Mouse (Mus musculus): ENCODE data around the gene Gm44596. TPM values are rescaled to one million over a fixed set of nuclear protein-coding genes. Genes with fewer than 3 reads are reported as not detected.

Gene Gm44596
- polyA plus RNA-seq, 1 experiment = not detected

DNA sequence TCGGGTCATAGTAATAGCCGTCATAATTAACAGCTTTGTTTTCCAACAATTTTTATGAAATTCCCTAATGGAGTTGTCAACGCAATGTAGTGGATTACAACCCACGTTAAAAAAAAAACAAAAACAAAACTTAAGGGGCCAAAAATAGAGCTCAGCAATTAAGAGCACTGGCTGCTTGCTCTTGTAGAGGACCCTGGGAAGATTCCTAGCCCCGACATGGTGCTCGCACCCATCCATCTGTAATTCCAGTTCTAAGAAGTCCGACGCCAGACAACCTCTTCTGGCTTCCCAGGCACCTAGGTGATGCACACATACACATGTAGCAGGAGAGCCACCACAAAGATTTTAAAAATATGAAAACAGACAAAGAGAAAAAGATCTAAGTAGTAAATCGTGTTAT, 49.7 kb downstream of the Gm44596 start:
- no peaks in the 10 kb centered on the region for H3K27me3 ChIP-seq (replicated peaks)
- peak overlapping the region; percentile 98 for H3K4me3 ChIP-seq (replicated peaks)
- H3K9me3 ChIP-seq = no peaks in the 10 kb centered on the region
- peaks cover 31% of the 10 kb centered on the region for H3K4me1 ChIP-seq
- no peak for TF ChIP-seq FLI1 (IDR thresholded peaks at IDR 0.05; ENCODE audit: low read length)
- no peak for TF ChIP-seq GATA1 (IDR thresholded peaks at IDR 0.05; ENCODE audit: borderline replicate concordance, low read length)
- peaks cover 30% of the 10 kb centered on the region for H3K36me3 ChIP-seq (replicated peaks; ENCODE audit: low read length)

DNA sequence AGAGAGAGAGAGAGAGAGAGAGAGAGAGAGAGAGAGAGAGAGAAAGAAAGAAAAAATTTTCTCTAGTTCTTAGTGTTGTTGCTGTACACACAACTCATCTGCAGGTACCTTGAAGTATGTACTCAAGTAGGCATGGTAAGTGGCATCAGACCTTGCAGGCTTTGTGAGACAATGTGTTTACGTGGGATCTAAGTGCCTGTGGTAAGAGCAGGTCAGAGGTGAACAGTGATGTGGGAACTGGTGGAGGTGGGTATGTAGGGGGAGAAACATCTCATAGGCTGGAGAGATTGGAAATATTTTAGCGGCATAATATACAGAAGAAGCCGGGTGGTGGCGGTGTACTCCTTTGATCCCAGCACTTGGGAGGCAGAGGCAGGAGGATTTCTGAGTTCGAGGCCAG, 52.3 kb downstream of the Gm44596 start:
- Histone ChIP-seq H3K4me3 (replicated peaks) (no peak overlapping the region), H3K9me3 (no peaks in the 10 kb centered on the region), H3K4me1 (peaks cover 12% of the 10 kb centered on the region), H3K36me3 (replicated peaks; ENCODE audit: low read length) (peaks cover 54% of the 10 kb centered on the region), H3K27me3 (replicated peaks) (no peaks in the 10 kb centered on the region)
- TF ChIP-seq GATA1 (IDR thresholded peaks at IDR 0.05; ENCODE audit: borderline replicate concordance, low read length) = no peak
- no peak for TF ChIP-seq FLI1 (IDR thresholded peaks at IDR 0.05; ENCODE audit: low read length)

GRCm38 (mm10) chr6:128429300-128429699, 54.0 kb downstream of the Gm44596 start:
- H3K27me3 ChIP-seq (replicated peaks) = no peaks in the 10 kb centered on the region
- H3K4me1 ChIP-seq = peaks cover 7% of the 10 kb centered on the region
- H3K4me3 ChIP-seq (replicated peaks) = no peak overlapping the region
- no peak for TF ChIP-seq FLI1 (IDR thresholded peaks at IDR 0.05; ENCODE audit: low read length)
- peaks cover 71% of the 10 kb centered on the region for H3K36me3 ChIP-seq (replicated peaks; ENCODE audit: low read length)
- no peaks in the 10 kb centered on the region for H3K9me3 ChIP-seq

GRCm38 (mm10) chr6:128429826-128430225, 54.5 kb downstream of the Gm44596 start:
- TF ChIP-seq FLI1 (IDR thresholded peaks at IDR 0.05; ENCODE audit: low read length) = no peak
- TF ChIP-seq GATA1 (IDR thresholded peaks at IDR 0.05; ENCODE audit: borderline replicate concordance, low read length) = no peak
- Histone ChIP-seq H3K36me3 (replicated peaks; ENCODE audit: low read length) (peaks cover 77% of the 10 kb centered on the region), H3K4me1 (peaks cover 6% of the 10 kb centered on the region), H3K27me3 (replicated peaks) (no peaks in the 10 kb centered on the region), H3K9me3 (no peaks in the 10 kb centered on the region), H3K4me3 (replicated peaks) (no peak overlapping the region)

DNA sequence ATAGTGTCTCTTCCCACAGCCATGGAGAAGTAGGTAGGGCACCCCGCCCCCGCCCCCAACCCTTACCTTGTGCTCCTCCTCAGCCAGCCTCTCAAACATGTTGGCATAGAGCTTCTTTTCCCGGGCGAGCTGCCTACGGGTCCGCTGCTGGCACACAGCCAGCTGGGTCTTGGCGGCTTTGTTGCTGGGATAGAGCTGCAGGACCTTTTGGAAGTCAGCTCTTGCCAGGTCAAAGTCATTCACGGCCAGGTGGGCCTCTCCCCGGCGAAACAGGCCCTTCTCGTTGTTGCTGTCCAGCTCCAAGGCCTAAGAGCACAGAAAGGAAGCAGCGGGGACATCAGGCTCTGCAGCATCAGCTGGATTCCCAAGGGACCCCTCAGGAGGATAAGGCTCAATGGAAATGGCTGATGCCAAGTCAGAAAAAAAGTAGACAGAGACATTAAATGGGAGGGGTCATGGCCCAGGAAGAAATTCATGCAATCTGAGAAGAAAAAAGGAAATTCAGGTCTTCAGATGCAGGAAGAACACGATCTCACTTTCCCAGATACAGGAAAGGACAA, 57.1 kb downstream of the Gm44596 start:
- H3K27me3 ChIP-seq (replicated peaks) = no peaks in the 10 kb centered on the region
- H3K4me1 ChIP-seq = peaks cover 27% of the 10 kb centered on the region
- H3K36me3 ChIP-seq (replicated peaks; ENCODE audit: low read length) = peaks cover 91% of the 10 kb centered on the region
- no peak overlapping the region for H3K4me3 ChIP-seq (replicated peaks)
- TF ChIP-seq FLI1 (IDR thresholded peaks at IDR 0.05; ENCODE audit: low read length) (no peak), GATA1 (IDR thresholded peaks at IDR 0.05; ENCODE audit: borderline replicate concordance, low read length) (no peak)
- H3K9me3 ChIP-seq = no peaks in the 10 kb centered on the region

DNA sequence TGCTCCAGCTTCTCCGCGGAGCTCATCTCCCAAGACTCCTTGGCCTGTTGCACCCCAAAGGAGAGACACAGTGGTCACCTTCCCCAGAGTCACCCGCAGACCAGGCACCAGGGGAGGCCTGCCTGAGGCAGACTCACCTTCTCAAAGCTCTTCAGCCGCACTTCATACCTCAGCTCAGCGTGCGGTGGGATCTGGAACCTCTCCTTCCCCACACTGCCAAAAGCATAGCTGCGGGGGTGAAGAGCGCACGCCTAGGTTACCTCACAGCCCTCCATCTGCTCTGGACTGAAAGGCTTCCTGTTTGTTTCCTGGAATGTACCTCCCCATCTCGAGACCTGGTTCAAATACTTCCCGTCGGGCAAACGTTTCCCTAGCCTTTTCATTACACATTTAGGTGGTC, 58.3 kb downstream of the Gm44596 start:
- no peaks in the 10 kb centered on the region for H3K9me3 ChIP-seq
- H3K4me3 ChIP-seq (replicated peaks) = no peak overlapping the region
- H3K27me3 ChIP-seq (replicated peaks) = no peaks in the 10 kb centered on the region
- peaks cover 80% of the 10 kb centered on the region for H3K36me3 ChIP-seq (replicated peaks; ENCODE audit: low read length)
- peaks cover 29% of the 10 kb centered on the region for H3K4me1 ChIP-seq
- TF ChIP-seq FLI1 (IDR thresholded peaks at IDR 0.05; ENCODE audit: low read length) (no peak), GATA1 (IDR thresholded peaks at IDR 0.05; ENCODE audit: borderline replicate concordance, low read length) (no peak)

GRCm38 (mm10) chr6:128435474-128435873, 60.2 kb downstream of the Gm44596 start:
- H3K36me3 ChIP-seq (replicated peaks; ENCODE audit: low read length) = peaks cover 62% of the 10 kb centered on the region
- H3K4me1 ChIP-seq = peaks cover 41% of the 10 kb centered on the region
- TF ChIP-seq GATA1 (IDR thresholded peaks at IDR 0.05; ENCODE audit: borderline replicate concordance, low read length) (no peak), FLI1 (IDR thresholded peaks at IDR 0.05; ENCODE audit: low read length) (no peak)

DNA sequence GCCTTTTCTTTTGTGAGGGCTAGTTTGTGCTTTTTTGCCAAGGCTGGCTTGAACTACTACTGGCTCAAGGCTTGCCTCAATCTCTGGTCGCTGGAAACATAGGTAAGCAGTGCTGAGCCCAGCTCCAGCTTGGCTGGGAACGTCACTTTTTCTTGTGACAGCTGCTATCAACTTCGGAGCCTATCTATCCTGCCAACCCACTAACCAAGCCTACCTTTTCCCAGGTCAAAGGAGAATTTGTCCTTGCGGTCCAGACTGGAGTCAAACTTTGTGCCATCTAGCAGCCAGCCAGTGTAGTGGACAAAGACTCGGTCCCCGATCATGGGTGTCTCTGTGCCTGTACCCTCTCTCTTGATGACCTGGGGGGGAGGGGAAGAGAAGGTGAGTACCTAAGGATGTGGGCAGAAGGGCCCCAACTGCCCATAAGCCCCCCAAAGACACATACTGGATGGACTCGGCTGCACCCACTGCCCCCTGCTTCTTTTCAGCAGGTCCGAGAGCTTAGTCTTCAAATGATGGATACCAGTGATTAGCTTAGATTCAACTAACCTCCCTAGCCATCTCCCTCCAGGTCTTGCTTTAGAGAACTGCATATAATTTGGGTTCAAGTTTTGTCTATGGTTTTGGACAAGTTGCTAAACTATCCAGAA, 61.2 kb downstream of the Gm44596 start:
- TF ChIP-seq GATA1 (IDR thresholded peaks at IDR 0.05; ENCODE audit: borderline replicate concordance, low read length) (no peak), FLI1 (IDR thresholded peaks at IDR 0.05; ENCODE audit: low read length) (no peak)
- Histone ChIP-seq H3K27me3 (replicated peaks) (no peaks in the 10 kb centered on the region), H3K36me3 (replicated peaks; ENCODE audit: low read length) (peaks cover 53% of the 10 kb centered on the region), H3K4me1 (peaks cover 43% of the 10 kb centered on the region), H3K4me3 (replicated peaks) (peak overlapping the region; percentile 7), H3K9me3 (no peaks in the 10 kb centered on the region)

More at GRCm38 (mm10) chr6:128435474-128435873, 60.2 kb downstream of the Gm44596 start:
- H3K27me3 ChIP-seq (replicated peaks) = no peaks in the 10 kb centered on the region
- no peaks in the 10 kb centered on the region for H3K9me3 ChIP-seq
- no peak overlapping the region for H3K4me3 ChIP-seq (replicated peaks)

- H3K27me3 ChIP-seq (replicated peaks) = no peaks in the 10 kb centered on the region
- H3K4me3 ChIP-seq (replicated peaks) = peak overlapping the region; percentile 98
- peaks cover 43% of the 10 kb centered on the region for H3K4me1 ChIP-seq
- H3K36me3 ChIP-seq (replicated peaks; ENCODE audit: low read length) = peaks cover 45% of the 10 kb centered on the region
- no peaks in the 10 kb centered on the region for H3K9me3 ChIP-seq
- TF ChIP-seq GATA1 (IDR thresholded peaks at IDR 0.05; ENCODE audit: borderline replicate concordance, low read length) (no peak), FLI1 (IDR thresholded peaks at IDR 0.05; ENCODE audit: low read length) (no peak)
Measured at GRCm38 (mm10) chr6:128437288-128437687, 62.0 kb downstream of the Gm44596 start.

DNA sequence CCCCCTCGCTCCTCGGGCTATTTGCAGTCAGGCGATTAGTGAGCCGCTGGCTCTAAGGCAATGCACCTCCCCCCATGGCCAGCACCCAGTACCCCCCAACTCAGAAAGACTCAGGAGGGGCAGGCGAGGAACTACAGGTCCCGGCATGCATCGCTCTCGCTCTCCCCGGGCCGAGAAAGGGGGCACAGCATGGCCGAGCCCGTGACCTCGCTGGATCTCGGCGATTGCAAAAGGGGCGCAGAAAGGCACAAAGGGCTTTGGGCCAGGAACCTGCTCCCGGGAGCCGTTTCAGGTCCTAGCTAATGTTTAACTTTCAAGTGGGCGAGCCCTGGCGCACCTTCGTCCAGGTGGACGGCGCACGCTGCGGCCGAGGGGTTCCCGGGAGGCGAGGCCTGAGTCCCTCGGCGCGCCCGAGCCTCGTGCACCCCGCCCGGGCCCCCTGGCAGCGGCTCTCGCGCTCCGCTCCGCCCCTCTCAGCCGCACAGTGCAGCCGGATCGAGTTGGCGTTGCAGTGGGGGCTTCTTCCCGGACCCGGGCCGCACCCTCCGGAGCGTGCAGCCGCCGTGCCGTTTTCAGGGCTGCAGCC, 62.5 kb downstream of the Gm44596 start:
- peaks cover 40% of the 10 kb centered on the region for H3K36me3 ChIP-seq (replicated peaks; ENCODE audit: low read length)
- peaks cover 43% of the 10 kb centered on the region for H3K4me1 ChIP-seq
- no peaks in the 10 kb centered on the region for H3K27me3 ChIP-seq (replicated peaks)
- no peaks in the 10 kb centered on the region for H3K9me3 ChIP-seq
- TF ChIP-seq FLI1 (IDR thresholded peaks at IDR 0.05; ENCODE audit: low read length) (no peak), GATA1 (IDR thresholded peaks at IDR 0.05; ENCODE audit: borderline replicate concordance, low read length) (no peak)
- peak overlapping the region; percentile 98 for H3K4me3 ChIP-seq (replicated peaks)

Data from megakaryocyte, embryonic 14.5 days (primary cell).